Mouse (Mus musculus): ENCODE results near the gene A730061H03Rik.

- TF ChIP-seq CTCF (IDR thresholded peaks at IDR 0.05; ENCODE audit: extremely low read depth, insufficient read depth, low read length) (no peak), POLR2A (IDR thresholded peaks at IDR 0.05; ENCODE audit: extremely low read depth, insufficient read depth, low read length) (no peak)
Measured at GRCm38 (mm10) chr14:55589771-55590448, 29.7 kb upstream of the A730061H03Rik start.
